Mouse (Mus musculus) thymus, postnatal 14 days (tissue): ENCODE results near the gene Atp23.
"Not testable (repeated sequence)": the region's sequence is repeated elsewhere in the genome, so short reads cannot be mapped to it uniquely, and the experiment has no call there.

ENCODE experiments used
- DNase-seq: peaks from one replicate; pipeline ENCODE4 v3.0.0; 2021

The Atp23 gene

DNA sequence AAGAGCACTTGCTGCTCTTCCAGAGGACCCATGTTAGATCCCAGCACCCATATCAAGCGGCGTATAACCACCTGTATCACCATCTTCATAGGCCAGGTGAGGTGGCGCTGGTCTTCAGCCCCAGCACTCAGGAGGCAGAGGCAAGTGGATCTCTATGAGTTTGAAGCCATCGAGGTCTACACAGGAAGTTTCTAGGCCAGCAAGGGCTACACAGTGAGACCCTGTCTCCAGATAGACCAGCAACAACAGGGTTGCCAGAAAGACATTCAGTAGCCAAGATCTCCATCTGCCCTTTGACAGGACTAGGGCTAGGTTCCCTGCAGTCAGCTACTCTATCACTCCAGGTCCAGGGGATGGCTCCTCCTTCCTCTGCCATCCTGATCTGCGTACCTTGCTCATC is 5.7 kb upstream of the Atp23 start:
- no peak for DNase-seq

GRCm38 (mm10) chr10:126905650-126906075 is 4.5 kb upstream of the Atp23 start:
- DNase-seq, result peak; percentile 91

- DNase-seq, result peak; percentile 37
Observed at GRCm38 (mm10) chr10:126905086-126905485, 3.9 kb upstream of the Atp23 start.

- DNase-seq, result peak; percentile 47
Observed at GRCm38 (mm10) chr10:126904221-126904620, 3.1 kb upstream of the Atp23 start.

DNA sequence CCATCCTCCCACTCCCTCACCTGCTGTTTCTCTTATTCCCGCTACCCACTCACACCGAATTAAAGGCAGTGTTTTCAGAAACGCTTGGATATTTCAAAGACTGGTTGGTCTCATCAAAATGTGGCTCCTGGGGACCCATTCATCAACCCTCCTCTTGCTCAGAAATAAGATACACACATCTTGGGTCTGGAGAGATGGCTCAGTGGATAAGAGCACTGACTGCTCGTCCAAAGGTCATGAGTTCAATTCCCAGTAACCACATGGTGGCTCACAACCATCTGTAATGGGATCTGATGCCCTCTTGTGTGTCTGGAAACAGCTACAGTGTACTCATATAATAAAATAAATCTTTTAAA is 311 bp upstream of the Atp23 start:
- DNase-seq, result no peak

DNA sequence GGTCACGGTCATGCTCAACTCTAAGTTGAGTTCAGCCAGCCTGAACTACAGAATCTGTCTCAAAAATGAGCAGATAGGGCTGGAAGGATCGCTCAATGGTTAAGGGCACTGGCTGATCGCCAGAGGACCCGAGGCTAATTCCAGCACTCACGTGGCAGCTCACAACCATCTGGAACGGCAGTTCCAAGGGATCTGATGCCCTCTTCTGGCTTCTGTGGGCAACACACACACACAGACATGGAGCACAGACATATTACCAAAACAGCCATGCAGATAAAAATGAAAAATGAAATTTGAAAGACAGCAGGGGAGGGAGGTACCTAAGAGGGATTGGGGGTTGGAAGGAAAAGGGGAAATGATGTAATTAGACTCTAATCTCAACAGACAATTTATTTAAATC is 5.3 kb downstream of the Atp23 start:
- DNase-seq, result no peak

- no peak for DNase-seq
Observed at GRCm38 (mm10) chr10:126894061-126894460, 7.1 kb downstream of the Atp23 start.

DNA sequence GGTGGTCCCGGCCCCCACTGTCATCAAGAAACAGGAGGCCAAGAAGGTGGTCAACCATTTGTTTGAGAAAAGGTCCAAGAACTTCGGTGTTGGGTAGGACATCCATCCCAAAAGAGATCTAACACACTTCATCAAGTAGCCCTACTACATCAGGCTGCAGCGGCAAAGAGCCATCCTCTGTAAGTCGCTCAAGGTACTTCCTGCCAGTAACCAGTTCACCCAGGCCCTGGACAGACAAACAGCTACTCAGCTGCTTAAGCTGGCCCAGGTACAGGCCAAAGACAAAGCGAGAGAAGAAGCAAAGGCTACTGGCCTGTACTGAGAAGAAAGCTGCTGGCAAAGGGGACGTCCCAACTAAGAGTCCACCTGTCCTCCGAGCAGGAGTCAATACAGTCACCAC is 8.0 kb downstream of the Atp23 start:
- no peak for DNase-seq

GRCm38 (mm10) chr10:126873755-126874154 is 27.4 kb downstream of the Atp23 start:
- no peak for DNase-seq

DNA sequence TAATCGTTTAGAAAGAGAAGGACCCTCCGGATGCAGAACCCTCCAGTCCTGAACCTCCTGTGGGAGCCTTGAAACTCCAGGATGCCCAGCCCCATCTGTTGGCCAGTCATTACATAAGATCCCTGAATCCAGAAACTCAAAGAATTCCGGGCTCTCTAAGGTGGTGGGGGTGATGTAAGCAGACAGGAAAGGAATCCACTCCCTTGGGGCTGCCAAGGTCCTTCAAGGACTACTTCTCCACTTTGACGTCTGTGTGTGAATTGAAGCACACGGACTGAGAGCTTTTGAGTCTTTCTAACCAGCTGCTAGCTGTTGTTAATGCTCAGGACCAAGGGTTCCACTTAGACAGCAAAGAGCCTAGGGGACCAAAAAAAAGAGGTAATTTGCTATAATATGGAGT is 28.9 kb downstream of the Atp23 start:
- DNase-seq, result no peak

DNA sequence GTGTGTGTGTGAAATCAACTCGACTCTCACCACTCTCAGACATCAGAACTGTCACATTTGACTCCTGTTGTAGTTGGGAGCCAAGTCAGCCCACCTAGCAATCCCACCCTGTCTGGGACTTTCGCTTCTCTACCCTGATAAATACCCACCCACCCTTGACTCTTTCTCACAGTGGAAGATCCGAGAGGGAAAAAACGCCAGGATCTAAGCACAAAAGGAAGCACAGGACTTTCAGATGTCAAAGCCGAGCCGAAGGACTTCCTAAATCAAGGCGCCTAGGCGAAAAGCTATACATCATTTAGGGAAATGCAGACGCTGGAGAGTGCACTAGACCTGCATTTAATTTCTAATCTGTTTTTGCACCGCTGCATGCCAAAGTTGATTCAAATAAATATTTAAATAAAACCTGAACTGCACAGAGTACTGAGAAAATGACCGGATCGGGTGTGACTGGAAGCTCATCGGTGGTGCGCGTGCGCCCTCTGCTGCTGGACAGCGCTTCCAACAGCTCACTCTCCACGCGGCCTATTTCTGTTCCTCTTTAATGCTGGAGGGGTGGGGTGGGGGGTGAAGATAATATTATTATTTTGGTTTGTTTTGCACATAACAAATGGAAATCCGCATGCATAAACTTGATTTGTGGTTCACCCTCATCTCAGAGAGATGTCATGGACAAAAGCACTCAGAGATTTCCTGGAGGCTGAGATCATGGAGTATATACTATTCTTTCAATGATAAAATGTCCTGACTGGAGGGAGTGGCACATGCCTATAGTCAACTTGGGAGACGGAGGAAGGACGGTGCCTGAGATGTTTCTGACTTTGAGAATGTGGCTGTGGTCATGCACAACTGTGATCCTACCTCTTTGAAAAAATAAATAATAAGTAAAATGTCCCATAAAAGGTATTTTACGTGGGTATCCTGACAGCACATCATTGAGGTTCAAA is 31.5 kb downstream of the Atp23 start:
- DNase-seq, result peak; percentile 59

DNA sequence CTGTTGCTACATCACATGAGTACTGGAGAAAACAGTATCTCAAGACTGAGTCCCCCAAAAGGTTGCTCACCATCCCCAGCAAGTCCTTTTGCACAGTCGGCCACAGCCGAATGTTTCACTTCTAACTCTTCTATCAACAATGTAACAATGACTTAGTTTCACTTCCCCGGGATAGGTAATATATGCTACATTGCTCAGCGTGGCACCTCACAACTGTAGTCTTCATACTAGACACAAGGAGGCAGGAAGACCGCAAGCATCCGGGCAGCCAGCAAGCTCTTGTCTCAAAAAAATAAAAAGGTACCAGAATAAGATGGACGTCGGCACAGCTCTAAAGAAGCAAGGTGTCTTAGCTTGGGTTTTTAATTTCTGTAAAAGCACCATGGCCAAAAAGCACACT is 35.9 kb downstream of the Atp23 start:
- no peak for DNase-seq

GRCm38 (mm10) chr10:126862193-126862592 is 39.0 kb downstream of the Atp23 start:
- no peak for DNase-seq

DNA sequence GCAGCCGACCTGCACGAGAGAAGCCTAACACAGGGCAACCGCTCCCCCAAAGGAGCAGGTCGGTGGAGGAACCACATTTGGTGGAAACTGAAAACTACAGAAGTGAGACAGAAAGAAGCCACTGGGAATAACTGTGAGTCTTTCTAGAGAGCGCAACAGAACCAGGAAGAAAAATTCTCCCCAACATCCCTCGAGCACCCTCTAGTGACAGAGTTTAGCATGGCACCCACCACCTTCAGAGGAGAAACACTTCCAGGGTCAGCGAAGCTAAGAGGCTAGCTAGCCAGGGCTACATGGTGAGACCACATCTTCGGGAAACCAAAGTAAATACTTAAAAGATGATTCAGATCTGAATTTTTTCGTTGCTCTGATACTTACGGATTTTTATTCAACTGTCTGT is 47.9 kb downstream of the Atp23 start:
- DNase-seq, result peak; percentile 27

DNA sequence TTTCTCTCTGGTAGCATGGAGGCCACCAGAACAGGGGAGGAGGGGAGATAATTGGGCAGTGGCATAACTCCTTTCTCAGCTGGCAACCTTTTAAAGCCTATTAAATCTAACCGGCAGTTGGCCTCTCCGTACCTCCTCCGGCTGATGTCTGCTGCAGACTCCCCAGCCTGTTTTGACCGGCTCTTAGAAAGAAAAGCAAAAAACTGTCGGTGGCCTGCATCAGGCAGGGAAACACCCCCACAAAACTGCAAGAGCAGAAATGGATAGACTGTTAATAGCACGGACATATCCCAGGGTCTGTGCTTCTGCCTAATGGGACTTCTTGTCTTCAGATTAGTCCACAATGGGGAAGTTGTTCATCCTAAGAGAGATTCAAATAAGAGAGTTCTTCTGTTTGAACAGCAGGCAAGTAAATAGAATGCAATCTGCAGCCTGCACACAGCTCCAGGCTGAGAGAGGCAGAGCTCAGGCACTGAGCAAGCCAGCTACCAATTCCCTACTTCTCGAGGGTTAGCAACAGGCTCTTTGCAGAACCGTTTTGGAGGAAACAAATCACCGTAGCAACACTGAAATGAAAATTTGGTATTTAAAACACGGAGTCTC is 55.7 kb downstream of the Atp23 start:
- DNase-seq, result no peak

GRCm38 (mm10) chr10:126844689-126845088 is 56.5 kb downstream of the Atp23 start:
- peak; percentile 14 for DNase-seq

- DNase-seq, result no peak
Observed at GRCm38 (mm10) chr10:126840266-126840665, 60.9 kb downstream of the Atp23 start.

DNA sequence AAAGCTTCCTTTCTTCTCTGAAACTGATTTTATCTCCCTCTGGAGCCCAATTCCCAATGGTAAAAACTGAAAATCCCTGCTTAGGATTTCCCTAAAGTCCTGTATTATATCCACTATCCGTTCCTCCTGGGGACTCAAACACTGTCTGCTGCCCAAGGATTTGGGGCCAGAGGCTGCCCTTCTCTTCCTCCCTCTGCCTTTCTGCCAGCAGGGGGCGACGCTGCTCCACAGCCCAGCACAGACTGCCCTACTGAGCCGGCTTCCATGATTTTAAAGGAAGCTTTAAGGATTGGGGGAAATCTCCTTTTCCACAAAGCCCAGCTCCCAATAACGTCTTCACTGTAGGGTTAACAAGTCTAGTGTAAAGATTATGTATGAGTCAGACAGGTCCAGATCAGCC is 68.1 kb downstream of the Atp23 start:
- no peak for DNase-seq

GRCm38 (mm10) chr10:126831329-126831728 is 69.8 kb downstream of the Atp23 start:
- DNase-seq, result no peak

GRCm38 (mm10) chr10:126828618-126829017 is 72.5 kb downstream of the Atp23 start:
- DNase-seq, result no peak

DNA sequence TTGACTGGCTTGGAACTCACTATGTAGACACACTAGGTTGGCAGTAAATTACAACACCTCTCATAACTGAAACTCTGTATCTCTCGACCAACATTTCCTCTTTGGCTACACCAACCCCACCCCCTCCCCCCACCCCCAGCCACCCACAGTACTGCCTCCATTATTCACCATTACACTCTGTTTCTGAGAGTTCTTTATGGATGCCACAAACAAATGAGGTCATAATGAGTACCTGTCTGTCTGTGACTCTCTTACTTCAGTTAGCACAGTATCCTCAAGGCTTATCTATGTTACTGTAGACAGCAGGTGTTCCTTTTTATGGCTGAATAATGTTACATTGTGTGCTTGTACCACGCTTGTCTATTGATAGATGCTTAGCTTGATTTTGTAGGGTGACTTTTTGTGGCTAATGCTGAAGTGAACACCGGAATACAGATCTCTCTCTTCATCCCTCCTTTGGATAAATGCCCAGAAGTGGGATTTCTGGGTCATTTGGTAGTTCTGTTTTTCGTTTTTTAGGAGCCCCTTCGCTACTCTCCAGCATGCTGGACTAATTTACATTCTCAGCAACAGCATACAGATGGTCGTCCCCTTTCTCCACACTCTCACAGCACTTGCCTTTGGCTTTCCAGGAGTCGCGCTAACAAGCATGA is 73.1 kb downstream of the Atp23 start:
- DNase-seq, result no peak

- DNase-seq, result no peak
Observed at GRCm38 (mm10) chr10:126826982-126827381, 74.2 kb downstream of the Atp23 start.

GRCm38 (mm10) chr10:126826216-126826615 is 74.9 kb downstream of the Atp23 start:
- not testable (repeated sequence) for DNase-seq

- DNase-seq, result no peak
Observed at GRCm38 (mm10) chr10:126822418-126822817, 78.7 kb downstream of the Atp23 start.
